Mouse (Mus musculus): ENCODE results near the gene Drc3. TPM values are rescaled to one million over a fixed set of nuclear protein-coding genes. Genes with fewer than 3 reads are reported as not detected.
A peak's percentile ranks its signal among the peaks of the same experiment; 100 is the strongest.

Drc3 gene
- polyA plus RNA-seq, 1 experiment from 2014 or later: 1.9 TPM

DNA sequence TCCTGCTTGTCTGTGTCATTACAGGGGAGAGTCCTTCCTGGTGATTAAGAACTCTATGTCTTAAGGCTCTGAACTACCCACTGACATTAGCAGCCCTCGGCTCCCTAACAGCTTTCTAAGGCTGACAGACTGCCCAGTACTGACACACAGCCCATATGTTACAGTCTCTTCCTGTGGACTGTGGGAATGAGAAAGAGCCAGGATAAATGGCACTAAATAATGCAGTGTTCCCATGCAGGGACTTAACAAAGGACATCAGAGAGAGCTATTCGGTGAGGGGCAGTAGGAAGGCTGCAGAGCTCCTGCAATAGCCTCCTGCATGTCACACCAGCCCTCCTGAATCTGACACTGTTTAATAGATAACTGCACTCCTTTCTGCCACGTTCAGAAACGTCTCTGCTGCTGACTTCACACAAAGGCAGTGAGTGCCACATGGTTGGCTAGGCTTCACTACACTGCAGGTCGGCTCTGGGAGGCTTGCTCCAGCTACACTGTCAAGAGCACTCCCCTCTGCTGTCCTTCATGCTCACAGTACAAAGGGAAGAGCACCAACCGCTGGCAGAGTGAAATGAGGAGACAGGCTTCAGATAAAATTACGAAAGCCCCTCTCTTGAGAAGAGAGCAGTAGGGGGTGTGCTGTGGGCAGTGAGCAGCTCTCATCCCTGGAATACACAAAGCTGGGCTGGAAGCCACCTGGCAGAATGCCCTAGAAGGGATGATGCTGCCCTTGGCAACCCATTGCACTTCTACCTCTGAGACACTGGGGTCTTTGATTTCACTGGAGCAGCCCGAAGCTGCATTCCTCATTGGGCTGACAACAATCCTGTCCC lies 41.9 kb upstream of the Drc3 start:
- ATAC-seq (ENCODE audit: insufficient number of reproducible peaks, low FRiP score, low TSS enrichment, low read depth): no peak
- Histone ChIP-seq H3K27ac (replicated peaks; ENCODE audit: low read depth, low read length) (no peak overlapping the region), H3K4me2 (ENCODE audit: low read depth, severe bottlenecking) (no peak overlapping the region), H3K9ac (ENCODE audit: low read length) (no peak overlapping the region), H3K4me1 (ENCODE audit: control insufficient read depth, insufficient read depth, low read length) (no peaks in the 10 kb centered on the region), H3K9me3 (ENCODE audit: control insufficient read depth, low read length) (no peaks in the 10 kb centered on the region), H3K36me3 (ENCODE audit: control insufficient read depth, insufficient read depth, low read length) (no peaks in the 10 kb centered on the region), H3K27me3 (ENCODE audit: control insufficient read depth, insufficient read depth, low read length) (no peaks in the 10 kb centered on the region), H3K4me3 (ENCODE audit: low read depth, low read length) (no peak overlapping the region)
- 29% methylated on average over 8 of the region's 8 CpGs for WGBS
- no peak for DNase-seq (ENCODE audit: low spot score)

DNA sequence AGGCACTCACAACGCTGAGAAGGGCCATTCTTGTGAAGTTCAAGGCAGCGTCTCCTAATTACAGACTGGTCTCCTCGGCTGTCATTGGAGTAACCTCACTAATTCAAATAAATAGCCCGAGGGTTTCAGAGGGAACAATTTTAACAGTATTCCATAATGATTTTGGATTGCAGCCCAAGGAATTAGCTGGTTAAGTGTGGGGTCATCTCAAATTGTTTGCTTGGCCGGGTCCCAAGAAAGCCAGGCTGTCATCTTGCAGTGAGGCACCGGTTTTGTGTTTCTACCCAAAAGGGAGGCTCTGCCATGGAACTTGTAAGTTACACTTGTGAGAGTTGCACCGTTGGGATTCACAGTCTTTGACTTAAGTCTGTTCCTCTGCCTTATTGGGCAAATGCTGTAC lies 36.9 kb upstream of the Drc3 start:
- no peaks in the 10 kb centered on the region for H3K4me1 ChIP-seq (ENCODE audit: control insufficient read depth, insufficient read depth, low read length)
- no peak overlapping the region for H3K4me3 ChIP-seq (ENCODE audit: low read depth, low read length)
- H3K36me3 ChIP-seq (ENCODE audit: control insufficient read depth, insufficient read depth, low read length): no peaks in the 10 kb centered on the region
- H3K27me3 ChIP-seq (ENCODE audit: control insufficient read depth, insufficient read depth, low read length): no peaks in the 10 kb centered on the region
- WGBS: 73% methylated on average over 7 of the region's 7 CpGs
- H3K9me3 ChIP-seq (ENCODE audit: control insufficient read depth, low read length): no peaks in the 10 kb centered on the region
- no peak for ATAC-seq (ENCODE audit: insufficient number of reproducible peaks, low FRiP score, low TSS enrichment, low read depth)
- no peak overlapping the region for H3K27ac ChIP-seq (replicated peaks; ENCODE audit: low read depth, low read length)
- H3K4me2 ChIP-seq (ENCODE audit: low read depth, severe bottlenecking): no peak overlapping the region
- no peak for DNase-seq (ENCODE audit: low spot score)
- no peak overlapping the region for H3K9ac ChIP-seq (ENCODE audit: low read length)

DNA sequence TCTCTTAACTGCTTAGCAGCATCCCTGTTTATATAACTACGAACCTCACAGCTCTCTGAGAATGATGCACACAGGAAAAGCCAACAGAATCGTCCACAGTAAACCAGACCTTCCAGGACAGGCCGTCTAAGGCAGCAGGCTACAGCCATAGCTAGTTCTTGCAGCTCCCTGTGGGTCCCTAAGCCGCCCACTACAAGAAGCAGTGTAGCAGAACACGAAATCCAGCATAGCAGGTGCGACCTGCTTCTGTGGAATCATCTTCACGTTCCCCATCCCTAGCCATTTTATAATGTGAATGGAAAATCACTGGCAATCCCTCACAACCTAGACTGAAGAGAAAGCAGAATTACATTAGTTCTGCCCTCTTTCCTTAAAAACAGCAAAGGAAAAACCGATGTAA lies 36.2 kb upstream of the Drc3 start:
- H3K4me1 ChIP-seq (ENCODE audit: control insufficient read depth, insufficient read depth, low read length): no peaks in the 10 kb centered on the region

DNA sequence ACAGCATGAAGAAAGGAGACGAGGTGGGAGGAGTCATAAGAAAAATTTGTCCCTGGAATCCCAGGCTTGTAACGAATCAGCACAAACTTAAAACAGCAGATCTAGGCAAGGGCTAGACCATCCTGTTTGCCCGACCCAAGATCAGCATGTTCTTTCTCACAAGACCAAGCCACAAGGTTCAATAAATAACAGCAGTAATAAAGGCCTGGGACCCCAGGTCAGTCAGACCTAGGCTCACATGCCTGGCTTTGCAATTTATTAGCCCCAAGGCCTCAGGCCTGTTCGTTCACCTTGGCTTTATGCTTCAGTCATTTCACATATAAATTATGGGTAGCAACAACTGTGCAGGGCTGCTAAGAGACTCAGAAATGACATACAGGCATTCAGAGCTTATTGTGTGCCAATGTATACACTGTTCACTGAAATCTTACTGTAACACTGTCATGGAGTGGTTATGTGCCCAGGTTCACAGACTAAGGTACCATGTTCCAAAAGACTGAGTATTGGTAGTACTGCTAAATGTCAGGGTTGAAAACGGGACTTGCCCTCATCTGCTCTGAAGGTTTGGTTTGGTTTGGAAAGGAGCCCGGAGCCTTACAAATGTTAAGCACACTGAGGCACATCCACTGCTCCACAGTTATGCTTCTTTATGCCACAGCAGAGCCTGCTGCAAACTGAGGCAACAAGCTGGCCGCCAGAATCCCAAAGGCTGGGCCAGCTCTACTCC lies 35.6 kb upstream of the Drc3 start:
- H3K4me1 ChIP-seq (ENCODE audit: control insufficient read depth, insufficient read depth, low read length): no peaks in the 10 kb centered on the region
- no peaks in the 10 kb centered on the region for H3K27me3 ChIP-seq (ENCODE audit: control insufficient read depth, insufficient read depth, low read length)
- no peaks in the 10 kb centered on the region for H3K36me3 ChIP-seq (ENCODE audit: control insufficient read depth, insufficient read depth, low read length)
- DNase-seq (ENCODE audit: low spot score) (no peak), ATAC-seq (ENCODE audit: insufficient number of reproducible peaks, low FRiP score, low TSS enrichment, low read depth) (no peak)
- no peak overlapping the region for H3K9ac ChIP-seq (ENCODE audit: low read length)
- no peaks in the 10 kb centered on the region for H3K9me3 ChIP-seq (ENCODE audit: control insufficient read depth, low read length)
- H3K4me2 ChIP-seq (ENCODE audit: low read depth, severe bottlenecking): no peak overlapping the region
- no peak overlapping the region for H3K4me3 ChIP-seq (ENCODE audit: low read depth, low read length)
- 67% methylated on average over 7 of the region's 7 CpGs for WGBS
- 0 out of 2 replicates have a peak overlapping the region, but pooled peaks have one; percentile 8 for H3K27ac ChIP-seq (replicated peaks; ENCODE audit: low read depth, low read length)

More for the DNA sequence above, 36.2 kb upstream of the Drc3 start:
- no peaks in the 10 kb centered on the region for H3K36me3 ChIP-seq (ENCODE audit: control insufficient read depth, insufficient read depth, low read length)
- no peak for ATAC-seq (ENCODE audit: insufficient number of reproducible peaks, low FRiP score, low TSS enrichment, low read depth)
- no peaks in the 10 kb centered on the region for H3K27me3 ChIP-seq (ENCODE audit: control insufficient read depth, insufficient read depth, low read length)
- no peak overlapping the region for H3K4me3 ChIP-seq (ENCODE audit: low read depth, low read length)
- 86% methylated on average over 8 of the region's 8 CpGs for WGBS
- no peak overlapping the region for H3K27ac ChIP-seq (replicated peaks; ENCODE audit: low read depth, low read length)
- H3K9ac ChIP-seq (ENCODE audit: low read length): no peak overlapping the region
- H3K9me3 ChIP-seq (ENCODE audit: control insufficient read depth, low read length): no peaks in the 10 kb centered on the region
- no peak for DNase-seq (ENCODE audit: low spot score)
- H3K4me2 ChIP-seq (ENCODE audit: low read depth, severe bottlenecking): no peak overlapping the region

DNA sequence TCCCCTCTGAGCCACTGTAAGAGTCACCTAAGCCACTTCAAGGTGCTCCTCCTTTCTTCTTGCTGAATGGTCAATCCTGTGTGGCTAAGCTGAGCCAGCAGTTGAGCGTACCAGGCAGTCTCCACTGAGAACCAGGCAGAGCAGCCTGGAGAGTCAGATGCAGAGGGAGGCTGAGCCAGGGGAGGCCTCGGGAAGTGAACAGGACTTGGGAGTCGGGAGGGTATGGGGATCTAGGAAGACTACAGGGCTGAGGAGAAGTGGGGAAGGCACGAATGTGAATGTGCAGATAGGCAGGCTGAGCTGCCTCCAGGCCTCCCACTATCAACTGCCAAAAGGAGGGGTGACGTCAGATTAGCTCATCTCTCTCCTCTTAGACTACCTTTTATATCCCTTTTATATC lies 34.4 kb upstream of the Drc3 start:
- no peak overlapping the region for H3K27ac ChIP-seq (replicated peaks; ENCODE audit: low read depth, low read length)
- no peak overlapping the region for H3K9ac ChIP-seq (ENCODE audit: low read length)
- DNase-seq (ENCODE audit: low spot score): no peak
- no peak for ATAC-seq (ENCODE audit: insufficient number of reproducible peaks, low FRiP score, low TSS enrichment, low read depth)
- H3K27me3 ChIP-seq (ENCODE audit: control insufficient read depth, insufficient read depth, low read length): no peaks in the 10 kb centered on the region
- no peaks in the 10 kb centered on the region for H3K9me3 ChIP-seq (ENCODE audit: control insufficient read depth, low read length)
- H3K4me2 ChIP-seq (ENCODE audit: low read depth, severe bottlenecking): no peak overlapping the region
- 50% methylated on average over 5 of the region's 5 CpGs for WGBS
- H3K4me3 ChIP-seq (ENCODE audit: low read depth, low read length): no peak overlapping the region
- no peaks in the 10 kb centered on the region for H3K36me3 ChIP-seq (ENCODE audit: control insufficient read depth, insufficient read depth, low read length)
- H3K4me1 ChIP-seq (ENCODE audit: control insufficient read depth, insufficient read depth, low read length): no peaks in the 10 kb centered on the region

DNA sequence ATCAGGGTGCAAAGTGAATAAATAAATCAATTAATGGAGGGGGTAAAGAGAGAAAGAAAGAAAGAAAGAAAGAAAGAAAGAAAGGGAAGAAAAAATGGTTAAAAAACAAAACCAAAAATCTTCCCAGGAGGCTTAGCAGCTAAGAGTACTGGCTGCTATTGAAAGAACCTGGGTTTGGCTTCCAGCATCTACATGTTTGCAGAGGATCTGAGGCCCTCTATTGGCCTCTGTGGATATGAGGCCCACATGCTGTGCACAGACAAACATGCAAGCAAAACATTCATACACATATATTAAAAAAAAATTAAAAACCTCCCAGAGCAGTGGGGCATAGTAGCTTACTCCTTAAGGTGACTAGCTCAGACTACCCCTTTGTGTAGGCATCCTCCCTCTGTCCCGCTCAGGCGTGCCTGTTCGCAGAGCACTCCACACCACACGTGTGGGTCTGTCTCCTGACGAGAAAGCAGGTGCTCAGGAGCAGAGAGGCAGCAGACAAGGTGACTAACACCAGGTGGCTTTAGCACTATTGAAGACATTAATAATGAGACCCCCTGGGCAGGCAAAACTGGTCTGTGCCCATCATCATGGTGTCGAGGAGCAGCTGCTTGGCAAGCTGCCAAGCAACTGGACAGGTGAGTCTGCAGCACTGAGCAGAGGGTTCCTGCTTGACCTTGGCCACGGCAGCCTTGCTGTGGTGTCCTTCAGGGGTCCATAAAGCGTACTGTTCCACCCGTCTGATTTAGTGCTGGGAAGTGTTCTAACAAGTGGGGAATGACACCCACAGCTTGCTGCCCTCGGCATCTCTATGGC lies 33.7 kb upstream of the Drc3 start:
- ATAC-seq (ENCODE audit: insufficient number of reproducible peaks, low FRiP score, low TSS enrichment, low read depth) (no peak), DNase-seq (ENCODE audit: low spot score) (no peak)
- H3K27me3 ChIP-seq (ENCODE audit: control insufficient read depth, insufficient read depth, low read length): no peaks in the 10 kb centered on the region
- no peak overlapping the region for H3K27ac ChIP-seq (replicated peaks; ENCODE audit: low read depth, low read length)
- no peak overlapping the region for H3K9ac ChIP-seq (ENCODE audit: low read length)
- WGBS: 75% methylated on average over 10 of the region's 10 CpGs
- no peak overlapping the region for H3K4me2 ChIP-seq (ENCODE audit: low read depth, severe bottlenecking)
- no peaks in the 10 kb centered on the region for H3K9me3 ChIP-seq (ENCODE audit: control insufficient read depth, low read length)
- no peak overlapping the region for H3K4me3 ChIP-seq (ENCODE audit: low read depth, low read length)
- H3K4me1 ChIP-seq (ENCODE audit: control insufficient read depth, insufficient read depth, low read length): no peaks in the 10 kb centered on the region
- H3K36me3 ChIP-seq (ENCODE audit: control insufficient read depth, insufficient read depth, low read length): no peaks in the 10 kb centered on the region

DNA sequence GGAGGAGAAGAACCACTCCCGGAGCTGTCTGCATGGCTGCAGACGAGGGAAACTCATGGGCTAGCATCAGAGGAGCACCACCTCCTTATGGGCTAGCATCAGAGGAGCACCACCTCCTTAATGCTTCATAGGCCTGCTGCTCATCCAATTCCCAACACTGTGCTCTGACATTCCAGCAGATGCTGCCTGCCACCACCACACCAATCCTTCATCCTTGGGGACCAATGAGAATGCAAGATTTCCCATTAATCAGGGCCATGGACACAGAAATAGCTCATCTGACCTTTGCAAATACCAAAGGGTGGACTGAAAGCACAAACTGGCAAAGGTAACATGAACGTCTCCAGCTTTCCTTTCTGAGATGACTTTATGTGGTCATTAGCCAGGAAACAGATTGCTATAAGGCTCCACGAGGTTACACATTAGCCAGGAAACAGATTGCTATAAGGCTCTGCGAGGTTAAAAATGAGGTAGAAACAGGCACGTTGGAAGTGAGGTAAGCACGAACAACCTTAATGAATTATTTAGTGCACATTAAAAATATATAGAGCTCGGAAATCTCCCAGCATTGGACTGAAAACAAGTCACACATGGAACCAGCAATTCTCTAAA lies 32.6 kb upstream of the Drc3 start:
- ATAC-seq (ENCODE audit: insufficient number of reproducible peaks, low FRiP score, low TSS enrichment, low read depth): no peak
- H3K4me2 ChIP-seq (ENCODE audit: low read depth, severe bottlenecking): no peak overlapping the region
- H3K36me3 ChIP-seq (ENCODE audit: control insufficient read depth, insufficient read depth, low read length): no peaks in the 10 kb centered on the region
- H3K27ac ChIP-seq (replicated peaks; ENCODE audit: low read depth, low read length): no peak overlapping the region
- no peak overlapping the region for H3K9ac ChIP-seq (ENCODE audit: low read length)
- DNase-seq (ENCODE audit: low spot score): no peak
- H3K27me3 ChIP-seq (ENCODE audit: control insufficient read depth, insufficient read depth, low read length): no peaks in the 10 kb centered on the region
- H3K4me3 ChIP-seq (ENCODE audit: low read depth, low read length): no peak overlapping the region
- 68% methylated on average over 8 of the region's 8 CpGs for WGBS
- H3K4me1 ChIP-seq (ENCODE audit: control insufficient read depth, insufficient read depth, low read length): no peaks in the 10 kb centered on the region
- no peaks in the 10 kb centered on the region for H3K9me3 ChIP-seq (ENCODE audit: control insufficient read depth, low read length)

DNA sequence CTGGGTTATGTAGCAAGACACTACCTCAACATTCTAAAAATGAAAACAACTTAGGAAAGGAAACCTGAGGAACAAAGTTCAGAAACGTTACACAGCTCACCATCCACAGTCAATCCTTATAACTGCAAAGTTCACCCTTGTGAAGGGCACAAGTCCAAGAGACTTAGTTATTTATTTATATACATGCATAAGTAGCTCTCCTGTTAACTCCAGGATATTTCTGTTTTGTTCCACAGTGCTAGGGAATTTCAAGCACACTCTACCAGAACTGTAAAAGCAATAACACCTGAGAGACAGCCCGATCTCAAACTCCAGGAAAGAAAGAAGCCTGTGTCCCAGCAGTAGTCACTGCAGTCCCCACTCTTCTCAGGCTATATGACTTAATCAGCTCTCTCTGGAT lies 31.7 kb upstream of the Drc3 start:
- no peaks in the 10 kb centered on the region for H3K4me1 ChIP-seq (ENCODE audit: control insufficient read depth, insufficient read depth, low read length)
- no peak overlapping the region for H3K9ac ChIP-seq (ENCODE audit: low read length)
- 82% methylated on average over 2 of the region's 2 CpGs for WGBS
- no peaks in the 10 kb centered on the region for H3K36me3 ChIP-seq (ENCODE audit: control insufficient read depth, insufficient read depth, low read length)
- no peaks in the 10 kb centered on the region for H3K27me3 ChIP-seq (ENCODE audit: control insufficient read depth, insufficient read depth, low read length)
- DNase-seq (ENCODE audit: low spot score) (no peak), ATAC-seq (ENCODE audit: insufficient number of reproducible peaks, low FRiP score, low TSS enrichment, low read depth) (no peak)
- H3K27ac ChIP-seq (replicated peaks; ENCODE audit: low read depth, low read length): no peak overlapping the region
- H3K9me3 ChIP-seq (ENCODE audit: control insufficient read depth, low read length): no peaks in the 10 kb centered on the region
- no peak overlapping the region for H3K4me3 ChIP-seq (ENCODE audit: low read depth, low read length)
- no peak overlapping the region for H3K4me2 ChIP-seq (ENCODE audit: low read depth, severe bottlenecking)
